Mouse (Mus musculus): ENCODE measurements around the gene Olfr59. TPM values are rescaled to one million over a fixed set of nuclear protein-coding genes. Genes with fewer than 3 reads are reported as not detected.

The Olfr59 gene
- total RNA-seq (2012; rRNA removed) = not detected in 2 replicates
- polyA plus RNA-seq (2012; ENCODE audit: insufficient read depth in 1 of 2, insufficient read length in 2 of 2, low read depth in 1 of 2, low replicate concordance in 2 of 2, missing spikeins in 1 of 2) = not detected

GRCm38 (mm10) chr11:74283436-74283835 lies at the start of gene Olfr59:
Gene Olfr59 (plus strand): TSS chr11:74283736.
- H3K27me3 ChIP-seq (ENCODE audit: control insufficient read depth in 1 of 2, insufficient read depth in 2 of 2, low read length in 2 of 2) = no peaks in the 10 kb centered on the region; a peak in 1 of 4 replicates
- H3K4me3 ChIP-seq (ENCODE audit: control insufficient read depth in 1 of 2, insufficient read depth in 1 of 2, low read depth in 2 of 2, low read length in 2 of 2) = peak within 1 kb of the TSS; percentile 14 to 43; a peak in 3 of 4 replicates
- TF ChIP-seq POLR2AphosphoS5 (IDR thresholded peaks at IDR 0.05; ENCODE audit: borderline replicate concordance, low read depth, low read length) = no peak
- TF ChIP-seq MAZ (IDR thresholded peaks at IDR 0.05; ENCODE audit: low read depth, low read length) = no peak
- no peak for TF ChIP-seq MXI1 (IDR thresholded peaks at IDR 0.05; ENCODE audit: low read depth, low read length)
- no peak for TF ChIP-seq RCOR1 (IDR thresholded peaks at IDR 0.05; ENCODE audit: low read depth, low read length)
- no peak for TF ChIP-seq RAD21 (IDR thresholded peaks at IDR 0.05; ENCODE audit: low read depth, low read length)
- no peak for TF ChIP-seq SIN3A (IDR thresholded peaks at IDR 0.05; ENCODE audit: low read length)
- no peak for TF ChIP-seq KAT2A (conservative IDR thresholded peaks at IDR 0.05; ENCODE audit: low read depth, low read length)
- TF ChIP-seq JUND (IDR thresholded peaks at IDR 0.05; ENCODE audit: low read depth, low read length) = no peak
- no peak for TF ChIP-seq GABPA (IDR thresholded peaks at IDR 0.05; ENCODE audit: low read depth, low read length)
- no peak for TF ChIP-seq HCFC1 (IDR thresholded peaks at IDR 0.05; ENCODE audit: low read depth, low read length)
- TF ChIP-seq GATA1 (IDR thresholded peaks at IDR 0.05; ENCODE audit: low read depth, low read length) = no peak
- TF ChIP-seq MEF2A (IDR thresholded peaks at IDR 0.05; ENCODE audit: extremely low read depth, insufficient replicate concordance, low read depth, low read length, poor library complexity, severe bottlenecking) = no peak
- no peak for TF ChIP-seq CTCF (IDR thresholded peaks at IDR 0.05 in 2 of 3, conservative IDR thresholded peaks at IDR 0.05 in 1 of 3; ENCODE audit: control insufficient read depth in 1 of 3, insufficient read depth in 1 of 3, low read depth in 2 of 3, low read length in 3 of 3, poor library complexity in 1 of 3, severe bottlenecking in 1 of 3)
- TF ChIP-seq ETS1 (IDR thresholded peaks at IDR 0.05; ENCODE audit: low read depth, low read length) = no peak
- TF ChIP-seq E2F4 (IDR thresholded peaks at IDR 0.05; ENCODE audit: borderline replicate concordance, low read depth, low read length) = no peak
- TF ChIP-seq TCF12 (IDR thresholded peaks at IDR 0.05; ENCODE audit: low read depth, low read length) = no peak
- TF ChIP-seq ZC3H11A (IDR thresholded peaks at IDR 0.05; ENCODE audit: low read depth, low read length) = no peak
- no peak within 1 kb of the TSS for H3K27ac ChIP-seq (ENCODE audit: control insufficient read depth, low read depth, low read length)
- H3K9me3 ChIP-seq (replicated peaks; ENCODE audit: insufficient read depth, low read length) = no peaks in the 10 kb centered on the region
- no peaks in the 10 kb centered on the region for H3K79me2 ChIP-seq (ENCODE audit: control insufficient read depth, insufficient read depth, low read length, poor library complexity)
- no peak within 1 kb of the TSS for H3K9ac ChIP-seq (ENCODE audit: control insufficient read depth, low read depth, low read length, poor library complexity, severe bottlenecking)
- no peak for DNase-seq (ENCODE audit: low read depth, low spot score)
- H3K4me1 ChIP-seq (ENCODE audit: control insufficient read depth in 1 of 2, insufficient read depth in 2 of 2, low read length in 2 of 2) = no peaks in the 10 kb centered on the region
- no peaks in the 10 kb centered on the region for H3K36me3 ChIP-seq (ENCODE audit: control insufficient read depth in 1 of 2, insufficient read depth in 2 of 2, low read length in 2 of 2)

DNA sequence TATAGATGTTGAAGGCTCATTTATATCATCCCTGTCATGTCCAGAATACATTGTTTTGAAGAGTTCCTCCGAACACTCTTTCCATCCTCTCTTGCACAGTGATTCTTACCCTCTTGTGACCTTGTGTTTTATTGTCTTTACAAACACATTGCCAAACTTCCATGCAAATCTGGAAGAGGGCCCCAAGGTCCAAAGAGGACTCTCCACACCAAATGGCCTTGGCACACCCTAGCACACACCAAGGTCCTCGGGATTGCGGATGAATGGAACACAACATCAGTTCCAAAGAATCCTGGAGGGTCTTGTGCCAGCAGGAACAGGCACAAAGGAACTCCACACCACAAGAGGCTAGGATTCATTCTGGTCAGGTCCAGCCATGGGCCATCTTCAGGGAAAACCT lies 42.3 kb upstream of the Olfr59 start:
- DNase-seq (ENCODE audit: low read depth, low spot score) = no peak
- H3K4me3 ChIP-seq (ENCODE audit: control insufficient read depth in 1 of 2, insufficient read depth in 1 of 2, low read depth in 2 of 2, low read length in 2 of 2) = no peak overlapping the region
- H3K27ac ChIP-seq (ENCODE audit: control insufficient read depth, low read depth, low read length) = no peak overlapping the region
- H3K36me3 ChIP-seq (ENCODE audit: control insufficient read depth in 1 of 2, insufficient read depth in 2 of 2, low read length in 2 of 2) = no peaks in the 10 kb centered on the region
- no peaks in the 10 kb centered on the region; a peak in 1 of 4 replicates for H3K27me3 ChIP-seq (ENCODE audit: control insufficient read depth in 1 of 2, insufficient read depth in 2 of 2, low read length in 2 of 2)
- no peak overlapping the region for H3K9ac ChIP-seq (ENCODE audit: control insufficient read depth, low read depth, low read length, poor library complexity, severe bottlenecking)
- H3K79me2 ChIP-seq (ENCODE audit: control insufficient read depth, insufficient read depth, low read length, poor library complexity) = no peaks in the 10 kb centered on the region
- no peaks in the 10 kb centered on the region for H3K9me3 ChIP-seq (replicated peaks; ENCODE audit: insufficient read depth, low read length)
- no peak for TF ChIP-seq MYB (IDR thresholded peaks at IDR 0.05; ENCODE audit: low read depth, low read length)
- no peak for TF ChIP-seq NELFE (IDR thresholded peaks at IDR 0.05; ENCODE audit: low read depth, low read length)
- TF ChIP-seq POLR2AphosphoS5 (IDR thresholded peaks at IDR 0.05; ENCODE audit: borderline replicate concordance, low read depth, low read length) = no peak
- no peaks in the 10 kb centered on the region for H3K4me1 ChIP-seq (ENCODE audit: control insufficient read depth in 1 of 2, insufficient read depth in 2 of 2, low read length in 2 of 2)

Measured in MEL (cell line).